Mouse (Mus musculus): Measurements from ENCODE around the gene Asic2. TPM values are rescaled to one million over a fixed set of nuclear protein-coding genes. Genes with fewer than 3 reads are reported as not detected.

Gene Asic2
- polyA plus RNA-seq, 1 experiment from 2014 or later: 0.47 TPM

- Histone ChIP-seq H3K27me3 (ENCODE audit: control insufficient read depth, insufficient read depth, low read length) (no peaks in the 10 kb centered on the region), H3K9ac (ENCODE audit: low read length) (no peak overlapping the region), H3K4me2 (replicated peaks; ENCODE audit: low read depth) (no peak overlapping the region), H3K9me3 (ENCODE audit: control insufficient read depth, low read length) (no peaks in the 10 kb centered on the region), H3K36me3 (ENCODE audit: control insufficient read depth, insufficient read depth, low read length) (no peaks in the 10 kb centered on the region), H3K27ac (replicated peaks) (no peak overlapping the region), H3K4me1 (replicated peaks; ENCODE audit: control insufficient read depth, insufficient read depth) (no peaks in the 10 kb centered on the region), H3K4me3 (ENCODE audit: low read depth, low read length) (no peak overlapping the region)
- ATAC-seq (ENCODE audit: low FRiP score, low TSS enrichment) (no peak), DNase-seq (ENCODE audit: low spot score) (no peak)
- WGBS: 60% methylated on average over 17 of the region's 17 CpGs
- TF ChIP-seq CTCF (IDR thresholded peaks at IDR 0.05; ENCODE audit: low read depth) (no peak), EP300 (optimal IDR thresholded peaks at IDR 0.05) (no peak)
Observed at GRCm38 (mm10) chr11:81587942-81588341, 380.3 kb downstream of the Asic2 start.

DNA sequence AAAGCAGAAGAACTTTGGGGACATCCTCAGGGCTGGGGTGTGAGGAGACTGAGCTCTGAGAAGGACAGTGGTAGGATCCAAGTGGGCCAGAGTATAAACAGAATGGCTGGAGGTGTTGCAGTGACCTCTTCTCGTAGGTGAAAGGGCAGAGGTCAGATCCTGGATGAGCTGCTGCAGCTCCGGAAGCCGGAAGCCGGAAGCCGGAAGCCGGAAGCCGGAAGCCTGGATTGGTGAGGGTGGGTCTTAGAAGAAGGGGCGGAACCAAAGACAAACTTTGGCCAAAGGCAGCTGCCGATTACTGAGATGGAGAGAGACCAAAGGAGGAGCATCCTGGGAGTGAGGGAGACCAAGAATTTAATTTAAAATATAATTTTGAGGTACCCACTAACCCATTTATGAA, 381.1 kb downstream of the Asic2 start:
- no peaks in the 10 kb centered on the region for H3K4me1 ChIP-seq (replicated peaks; ENCODE audit: control insufficient read depth, insufficient read depth)
- ATAC-seq (ENCODE audit: low FRiP score, low TSS enrichment) (no peak), DNase-seq (ENCODE audit: low spot score) (no peak)
- no peaks in the 10 kb centered on the region for H3K36me3 ChIP-seq (ENCODE audit: control insufficient read depth, insufficient read depth, low read length)
- no peak overlapping the region for H3K4me2 ChIP-seq (replicated peaks; ENCODE audit: low read depth)
- no peak for TF ChIP-seq EP300 (optimal IDR thresholded peaks at IDR 0.05)
- TF ChIP-seq CTCF (IDR thresholded peaks at IDR 0.05; ENCODE audit: low read depth): no peak
- 75% methylated on average over 9 of the region's 9 CpGs for WGBS
- H3K4me3 ChIP-seq (ENCODE audit: low read depth, low read length): no peak overlapping the region
- H3K27ac ChIP-seq (replicated peaks): no peak overlapping the region
- H3K27me3 ChIP-seq (ENCODE audit: control insufficient read depth, insufficient read depth, low read length): no peaks in the 10 kb centered on the region
- no peaks in the 10 kb centered on the region for H3K9me3 ChIP-seq (ENCODE audit: control insufficient read depth, low read length)
- no peak overlapping the region for H3K9ac ChIP-seq (ENCODE audit: low read length)

DNA sequence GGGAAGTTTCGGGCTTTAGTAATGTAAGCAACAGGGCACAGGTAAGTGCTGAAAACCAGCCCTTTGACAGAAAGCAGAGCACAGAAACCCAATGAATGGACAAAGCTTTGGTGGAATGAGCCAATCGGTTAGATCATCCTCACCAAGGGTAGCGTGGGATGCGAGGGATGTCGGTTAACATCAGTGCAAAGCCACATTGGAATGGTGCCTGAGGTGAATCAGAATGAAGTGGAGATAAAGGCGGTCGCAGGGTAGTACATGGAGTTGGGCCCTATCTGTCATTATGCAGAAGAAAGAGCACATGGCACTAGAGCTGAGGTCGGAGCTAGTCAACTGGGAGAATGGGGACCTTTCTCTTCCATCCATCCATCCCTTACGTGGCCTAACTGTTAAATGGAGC, 383.8 kb downstream of the Asic2 start:
- H3K9me3 ChIP-seq (ENCODE audit: control insufficient read depth, low read length): no peaks in the 10 kb centered on the region
- TF ChIP-seq EP300 (optimal IDR thresholded peaks at IDR 0.05) (no peak), CTCF (IDR thresholded peaks at IDR 0.05; ENCODE audit: low read depth) (no peak)
- no peak for ATAC-seq (ENCODE audit: low FRiP score, low TSS enrichment)
- H3K27ac ChIP-seq (replicated peaks): no peak overlapping the region
- no peak overlapping the region for H3K4me3 ChIP-seq (ENCODE audit: low read depth, low read length)
- H3K4me2 ChIP-seq (replicated peaks; ENCODE audit: low read depth): no peak overlapping the region
- H3K27me3 ChIP-seq (ENCODE audit: control insufficient read depth, insufficient read depth, low read length): no peaks in the 10 kb centered on the region
- no peak for DNase-seq (ENCODE audit: low spot score)
- H3K9ac ChIP-seq (ENCODE audit: low read length): no peak overlapping the region
- no peaks in the 10 kb centered on the region for H3K36me3 ChIP-seq (ENCODE audit: control insufficient read depth, insufficient read depth, low read length)
- H3K4me1 ChIP-seq (replicated peaks; ENCODE audit: control insufficient read depth, insufficient read depth): no peaks in the 10 kb centered on the region
- 92% methylated on average over 9 of the region's 9 CpGs for WGBS

GRCm38 (mm10) chr11:81583195-81583594, 385.1 kb downstream of the Asic2 start:
- Histone ChIP-seq H3K27me3 (ENCODE audit: control insufficient read depth, insufficient read depth, low read length) (no peaks in the 10 kb centered on the region), H3K4me3 (ENCODE audit: low read depth, low read length) (no peak overlapping the region), H3K4me2 (replicated peaks; ENCODE audit: low read depth) (no peak overlapping the region), H3K4me1 (replicated peaks; ENCODE audit: control insufficient read depth, insufficient read depth) (no peaks in the 10 kb centered on the region), H3K9ac (ENCODE audit: low read length) (no peak overlapping the region), H3K9me3 (ENCODE audit: control insufficient read depth, low read length) (no peaks in the 10 kb centered on the region), H3K27ac (replicated peaks) (no peak overlapping the region), H3K36me3 (ENCODE audit: control insufficient read depth, insufficient read depth, low read length) (no peaks in the 10 kb centered on the region)
- ATAC-seq (ENCODE audit: low FRiP score, low TSS enrichment) (no peak), DNase-seq (ENCODE audit: low spot score) (no peak)
- TF ChIP-seq EP300 (optimal IDR thresholded peaks at IDR 0.05) (no peak), CTCF (IDR thresholded peaks at IDR 0.05; ENCODE audit: low read depth) (peak; percentile 20; the same call in 1 of the 2 replicates)
- 60% methylated on average over 7 of the region's 7 CpGs for WGBS

DNA sequence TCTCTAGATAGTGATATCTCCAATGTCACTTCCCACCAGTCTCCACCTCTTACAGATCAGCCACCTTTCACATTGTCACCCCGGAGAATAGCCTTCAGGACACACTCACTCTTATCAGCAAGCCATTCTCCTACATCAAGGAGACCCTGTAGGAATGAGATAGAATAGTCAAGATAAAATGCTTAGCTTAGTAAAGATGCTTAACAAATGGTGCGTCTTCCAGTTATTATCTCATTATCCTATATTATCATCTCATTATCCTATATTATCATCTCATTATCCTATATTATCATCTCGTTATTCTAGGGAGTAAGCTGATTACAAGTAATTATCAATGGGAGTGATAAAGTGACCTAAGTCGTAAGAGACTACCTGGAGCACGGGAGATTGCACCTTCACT, 386.1 kb downstream of the Asic2 start:
- no peak for ATAC-seq (ENCODE audit: low FRiP score, low TSS enrichment)
- H3K9ac ChIP-seq (ENCODE audit: low read length): no peak overlapping the region
- H3K36me3 ChIP-seq (ENCODE audit: control insufficient read depth, insufficient read depth, low read length): no peaks in the 10 kb centered on the region
- H3K4me1 ChIP-seq (replicated peaks; ENCODE audit: control insufficient read depth, insufficient read depth): no peaks in the 10 kb centered on the region
- no peak for DNase-seq (ENCODE audit: low spot score)
- no peaks in the 10 kb centered on the region for H3K27me3 ChIP-seq (ENCODE audit: control insufficient read depth, insufficient read depth, low read length)
- 62% methylated on average over 5 of the region's 5 CpGs for WGBS
- no peak overlapping the region for H3K4me2 ChIP-seq (replicated peaks; ENCODE audit: low read depth)
- TF ChIP-seq EP300 (optimal IDR thresholded peaks at IDR 0.05) (no peak), CTCF (IDR thresholded peaks at IDR 0.05; ENCODE audit: low read depth) (no peak)
- H3K9me3 ChIP-seq (ENCODE audit: control insufficient read depth, low read length): no peaks in the 10 kb centered on the region
- no peak overlapping the region for H3K4me3 ChIP-seq (ENCODE audit: low read depth, low read length)
- H3K27ac ChIP-seq (replicated peaks): no peak overlapping the region

GRCm38 (mm10) chr11:81579753-81580152, 388.5 kb downstream of the Asic2 start:
- Histone ChIP-seq H3K4me1 (replicated peaks; ENCODE audit: control insufficient read depth, insufficient read depth) (no peaks in the 10 kb centered on the region), H3K4me3 (ENCODE audit: low read depth, low read length) (no peak overlapping the region), H3K36me3 (ENCODE audit: control insufficient read depth, insufficient read depth, low read length) (no peaks in the 10 kb centered on the region), H3K27me3 (ENCODE audit: control insufficient read depth, insufficient read depth, low read length) (no peaks in the 10 kb centered on the region), H3K27ac (replicated peaks) (no peak overlapping the region), H3K9ac (ENCODE audit: low read length) (no peak overlapping the region), H3K4me2 (replicated peaks; ENCODE audit: low read depth) (no peak overlapping the region), H3K9me3 (ENCODE audit: control insufficient read depth, low read length) (no peaks in the 10 kb centered on the region)
- 35% methylated on average over 6 of the region's 6 CpGs for WGBS
- TF ChIP-seq CTCF (IDR thresholded peaks at IDR 0.05; ENCODE audit: low read depth): no peak
- TF ChIP-seq EP300 (optimal IDR thresholded peaks at IDR 0.05): no peak
- ATAC-seq (ENCODE audit: low FRiP score, low TSS enrichment) (no peak), DNase-seq (ENCODE audit: low spot score) (no peak)

Data from stomach, postnatal 0 days (tissue).